Mouse (Mus musculus): ENCODE results near the gene Evx1. TPM values are rescaled to one million over a fixed set of nuclear protein-coding genes. Genes with fewer than 3 reads are reported as not detected.

Gene Evx1
- polyA plus RNA-seq, 1 experiment from 2014 or later = not detected

- H3K4me2 ChIP-seq = no peak overlapping the region
- H3K27me3 ChIP-seq = peaks cover 99% of the 10 kb centered on the region
- no peaks in the 10 kb centered on the region for H3K36me3 ChIP-seq
- no peak for ATAC-seq (ENCODE audit: low read depth)
- WGBS (ENCODE audit: insufficient replicate concordance) = 16% methylated on average over 27 of the region's 27 CpGs
- no peak for DNase-seq
- no peaks in the 10 kb centered on the region for H3K9me3 ChIP-seq (replicated peaks)
- H3K4me3 ChIP-seq (replicated peaks) = no peak overlapping the region
- no peak overlapping the region for H3K9ac ChIP-seq
- H3K27ac ChIP-seq = no peak overlapping the region
- H3K4me1 ChIP-seq (replicated peaks) = 0 out of 2 replicates have a peak, but pooled peaks cover 3% of the 10 kb centered on the region
These were observed 2.4 kb downstream of the Evx1 start for GRCm38 (mm10) chr6:52315441-52316412.

GRCm38 (mm10) chr6:52316413-52317184, 3.3 kb downstream of the Evx1 start:
- peak overlapping the region; percentile 16; the same call in 1 of the 2 replicates for H3K4me3 ChIP-seq (replicated peaks)
- peak overlapping the region; percentile 30 for H3K4me2 ChIP-seq
- no peaks in the 10 kb centered on the region for H3K9me3 ChIP-seq (replicated peaks)
- H3K27me3 ChIP-seq = peaks cover 99% of the 10 kb centered on the region
- H3K4me1 ChIP-seq (replicated peaks) = 0 out of 2 replicates have a peak, but pooled peaks cover 3% of the 10 kb centered on the region
- DNase-seq = no peak
- ATAC-seq (ENCODE audit: low read depth) = no peak
- 5% methylated on average over 72 of the region's 81 CpGs for WGBS (ENCODE audit: insufficient replicate concordance)
- H3K27ac ChIP-seq = no peak overlapping the region
- H3K36me3 ChIP-seq = no peaks in the 10 kb centered on the region
- no peak overlapping the region for H3K9ac ChIP-seq

- no peak overlapping the region for H3K27ac ChIP-seq
- no peak for DNase-seq
- peaks cover 99% of the 10 kb centered on the region for H3K27me3 ChIP-seq
- ATAC-seq (ENCODE audit: low read depth) = no peak
- 43% methylated on average over 14 of the region's 14 CpGs for WGBS (ENCODE audit: insufficient replicate concordance)
- no peaks in the 10 kb centered on the region for H3K9me3 ChIP-seq (replicated peaks)
- no peak overlapping the region for H3K9ac ChIP-seq
- no peaks in the 10 kb centered on the region for H3K36me3 ChIP-seq
- no peak overlapping the region for H3K4me3 ChIP-seq (replicated peaks)
- 0 out of 2 replicates have a peak, but pooled peaks cover 3% of the 10 kb centered on the region for H3K4me1 ChIP-seq (replicated peaks)
- no peak overlapping the region for H3K4me2 ChIP-seq
These were observed 4.3 kb downstream of the Evx1 start for GRCm38 (mm10) chr6:52317461-52318180.

DNA sequence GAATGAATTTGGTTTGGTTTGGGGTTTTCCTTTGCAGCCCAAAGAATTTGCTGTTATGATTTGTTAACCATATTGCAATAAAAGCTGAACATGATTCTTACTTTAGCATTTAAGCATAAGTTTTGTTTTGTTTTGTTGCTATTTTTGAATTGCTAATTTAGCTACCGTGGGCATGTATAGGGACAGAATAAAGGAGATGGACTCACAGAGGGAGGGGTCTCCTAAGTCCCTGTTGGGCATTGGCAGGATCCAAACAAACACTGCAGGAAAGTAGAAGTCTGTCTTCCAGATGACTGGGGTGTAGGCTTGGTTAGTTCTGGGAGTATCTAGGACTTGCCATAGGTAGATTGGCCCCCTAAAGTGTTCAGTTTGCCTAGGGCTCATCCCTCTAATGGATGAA, 5.0 kb downstream of the Evx1 start:
- Histone ChIP-seq H3K27me3 (peaks cover 99% of the 10 kb centered on the region), H3K9me3 (replicated peaks) (no peaks in the 10 kb centered on the region), H3K36me3 (no peaks in the 10 kb centered on the region), H3K4me2 (no peak overlapping the region), H3K4me1 (replicated peaks) (0 out of 2 replicates have a peak, but pooled peaks cover 3% of the 10 kb centered on the region), H3K9ac (no peak overlapping the region), H3K4me3 (replicated peaks) (no peak overlapping the region), H3K27ac (no peak overlapping the region)
- no peak for DNase-seq
- WGBS (ENCODE audit: insufficient replicate concordance) = 46% methylated on average over 1 of the region's 1 CpGs
- ATAC-seq (ENCODE audit: low read depth) = no peak

GRCm38 (mm10) chr6:52319956-52320690, 6.8 kb downstream of the Evx1 start:
- no peaks in the 10 kb centered on the region for H3K9me3 ChIP-seq (replicated peaks)
- WGBS (ENCODE audit: insufficient replicate concordance) = 8% methylated on average over 17 of the region's 17 CpGs
- H3K27me3 ChIP-seq = peaks cover 97% of the 10 kb centered on the region
- H3K27ac ChIP-seq = no peak overlapping the region
- no peak overlapping the region for H3K4me2 ChIP-seq
- DNase-seq (no peak), ATAC-seq (ENCODE audit: low read depth) (no peak)
- H3K4me1 ChIP-seq (replicated peaks) = 0 out of 2 replicates have a peak, but pooled peaks cover 3% of the 10 kb centered on the region
- no peaks in the 10 kb centered on the region for H3K36me3 ChIP-seq
- no peak overlapping the region for H3K4me3 ChIP-seq (replicated peaks)
- H3K9ac ChIP-seq = no peak overlapping the region

- Histone ChIP-seq H3K27ac (no peak overlapping the region), H3K27me3 (peaks cover 96% of the 10 kb centered on the region), H3K9me3 (replicated peaks) (no peaks in the 10 kb centered on the region), H3K4me1 (replicated peaks) (0 out of 2 replicates have a peak, but pooled peaks cover 3% of the 10 kb centered on the region), H3K4me3 (replicated peaks) (no peak overlapping the region), H3K9ac (no peak overlapping the region), H3K36me3 (no peaks in the 10 kb centered on the region), H3K4me2 (no peak overlapping the region)
- 11% methylated on average over 12 of the region's 12 CpGs for WGBS (ENCODE audit: insufficient replicate concordance)
- DNase-seq (no peak), ATAC-seq (ENCODE audit: low read depth) (no peak)
These were observed 7.9 kb downstream of the Evx1 start for GRCm38 (mm10) chr6:52320966-52321825.

GRCm38 (mm10) chr6:52321826-52322315, 8.6 kb downstream of the Evx1 start:
- no peaks in the 10 kb centered on the region for H3K36me3 ChIP-seq
- H3K9ac ChIP-seq = no peak overlapping the region
- 0 out of 2 replicates have a peak, but pooled peaks cover under 1% of the 10 kb centered on the region for H3K4me1 ChIP-seq (replicated peaks)
- WGBS (ENCODE audit: insufficient replicate concordance) = 4% methylated on average over 19 of the region's 21 CpGs
- peaks cover 96% of the 10 kb centered on the region for H3K27me3 ChIP-seq
- DNase-seq (no peak), ATAC-seq (ENCODE audit: low read depth) (no peak)
- no peak overlapping the region for H3K27ac ChIP-seq
- no peak overlapping the region for H3K4me2 ChIP-seq
- no peaks in the 10 kb centered on the region for H3K9me3 ChIP-seq (replicated peaks)
- H3K4me3 ChIP-seq (replicated peaks) = no peak overlapping the region

DNA sequence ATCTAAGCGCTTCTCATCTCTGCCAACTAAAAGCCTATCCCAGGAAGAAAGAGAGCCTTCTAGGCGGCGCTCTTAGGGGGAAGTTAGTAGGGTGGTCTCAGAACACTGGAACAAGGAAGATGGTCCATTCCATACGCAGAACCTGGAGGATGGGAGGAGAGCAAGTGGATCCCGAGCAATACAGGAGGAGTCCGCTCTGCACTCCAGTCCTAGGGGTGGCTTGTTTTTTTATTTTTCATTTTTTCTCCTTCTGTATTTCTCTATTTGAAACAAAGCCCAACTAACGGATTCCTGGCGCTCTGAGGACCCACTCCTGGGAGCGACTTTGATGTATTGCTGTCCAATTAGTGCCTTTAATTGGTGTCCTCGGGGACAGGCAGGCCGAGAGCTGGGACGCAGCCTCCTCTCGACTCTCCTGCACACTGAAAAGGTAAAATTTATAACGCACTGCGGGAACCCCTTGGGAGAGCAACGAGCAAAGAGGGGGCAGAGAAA, 9.5 kb downstream of the Evx1 start:
- DNase-seq = no peak
- WGBS (ENCODE audit: insufficient replicate concordance) = 4% methylated on average over 16 of the region's 16 CpGs

GRCm38 (mm10) chr6:52323292-52323691, 10.0 kb downstream of the Evx1 start:
- no peak for DNase-seq
- Histone ChIP-seq H3K4me1 (replicated peaks) (no peaks in the 10 kb centered on the region), H3K9me3 (replicated peaks) (no peaks in the 10 kb centered on the region), H3K4me3 (replicated peaks) (no peak overlapping the region), H3K4me2 (no peak overlapping the region), H3K27ac (no peak overlapping the region), H3K9ac (no peak overlapping the region), H3K27me3 (peaks cover 82% of the 10 kb centered on the region), H3K36me3 (no peaks in the 10 kb centered on the region)
- 7% methylated on average over 10 of the region's 10 CpGs for WGBS (ENCODE audit: insufficient replicate concordance)
- ATAC-seq (ENCODE audit: low read depth) = no peak

More for the DNA sequence above, 9.5 kb downstream of the Evx1 start:
- Histone ChIP-seq H3K27me3 (peaks cover 87% of the 10 kb centered on the region), H3K27ac (no peak overlapping the region), H3K4me3 (replicated peaks) (no peak overlapping the region), H3K4me2 (no peak overlapping the region), H3K9me3 (replicated peaks) (no peaks in the 10 kb centered on the region), H3K4me1 (replicated peaks) (no peaks in the 10 kb centered on the region), H3K9ac (no peak overlapping the region), H3K36me3 (no peaks in the 10 kb centered on the region)
- no peak for ATAC-seq (ENCODE audit: low read depth)

All from liver, embryonic 13.5 days (tissue).